Mouse (Mus musculus) hindbrain, embryonic 16.5 days (tissue): Measurements from ENCODE around the gene Pter. TPM values are rescaled to one million over a fixed set of nuclear protein-coding genes. Genes with fewer than 3 reads are reported as not detected.
A peak's percentile ranks its signal among the peaks of the same experiment; 100 is the strongest.

Experiments
- ATAC-seq: fragments of 200-750 bp; cut with Nextera tagmentation; 2 replicates; pipeline ENCODE4 v1.8.0; 2017; ENCODE audit warnings: moderate TSS enrichment, moderate library complexity
- H3K27ac ChIP-seq: fragments of 300-500 bp; sonication (generic); 2 replicates; pipeline ENCODE4 v1.5.1; 2014; ENCODE audit warnings: low read depth, mild to moderate bottlenecking, control low read depth, low read length, moderate library complexity
- H3K27me3 ChIP-seq: fragments of 300-500 bp; sonication (generic); replicated peaks from 2 replicates; pipeline ENCODE4 v1.6.1; 2014; ENCODE audit warnings: low read length; ENCODE audit not compliant: control insufficient read depth, insufficient read depth
- H3K36me3 ChIP-seq: fragments of 300-500 bp; sonication (generic); 2 replicates; pipeline ENCODE4 v1.6.1; 2014; ENCODE audit warnings: mild to moderate bottlenecking, low read length, moderate library complexity, mixed read lengths; ENCODE audit not compliant: control insufficient read depth, insufficient read depth
- H3K4me1 ChIP-seq: fragments of 300-500 bp; sonication (generic); 2 replicates; pipeline ENCODE4 v1.6.1; 2014; ENCODE audit warnings: low read depth, low read length; ENCODE audit not compliant: control insufficient read depth, insufficient read depth
- H3K4me2 ChIP-seq: fragments of 300-500 bp; sonication (generic); 2 replicates; pipeline ENCODE4 v1.6.1; 2014; ENCODE audit warnings: mild to moderate bottlenecking, low read length, control low read depth, moderate library complexity
- H3K4me3 ChIP-seq: fragments of 300-500 bp; sonication (generic); 2 replicates; pipeline ENCODE4 v1.5.1; 2014; ENCODE audit warnings: mild to moderate bottlenecking, low read length, control low read depth, moderate library complexity
- H3K9ac ChIP-seq: fragments of 300-500 bp; sonication (generic); 2 replicates; pipeline ENCODE4 v1.6.1; 2014; ENCODE audit warnings: low read depth, mild to moderate bottlenecking, control low read depth, low read length, moderate library complexity
- H3K9me3 ChIP-seq: fragments of 300-500 bp; sonication (generic); 2 replicates; pipeline ENCODE4 v1.6.1; 2014; ENCODE audit warnings: mild to moderate bottlenecking, low read length, moderate library complexity; ENCODE audit not compliant: control insufficient read depth
- WGBS: fragments of 180-500 bp; shearing (Covaris S2); extraction: QIAGEN DNeasy Blood & Tissue Kit; methylation state at CpG from one replicate; pipeline ENCODE4 v1.1.7; 2014; 5-methylcytosine and 5-hydroxymethylcytosine counted together
- polyA plus RNA-seq: library from polyadenylated mRNA; unstranded; fragments of >200 nt; fragmentation: Nextera tagmentation; extraction: Ambion mirVana; gene quantifications from 2 replicates; pipeline ENCODE4 v1.2.1, GENCODE M21; 2015

The Pter gene
- polyA plus RNA-seq, 1 experiment from 2014 or later: 8.0 TPM

DNA sequence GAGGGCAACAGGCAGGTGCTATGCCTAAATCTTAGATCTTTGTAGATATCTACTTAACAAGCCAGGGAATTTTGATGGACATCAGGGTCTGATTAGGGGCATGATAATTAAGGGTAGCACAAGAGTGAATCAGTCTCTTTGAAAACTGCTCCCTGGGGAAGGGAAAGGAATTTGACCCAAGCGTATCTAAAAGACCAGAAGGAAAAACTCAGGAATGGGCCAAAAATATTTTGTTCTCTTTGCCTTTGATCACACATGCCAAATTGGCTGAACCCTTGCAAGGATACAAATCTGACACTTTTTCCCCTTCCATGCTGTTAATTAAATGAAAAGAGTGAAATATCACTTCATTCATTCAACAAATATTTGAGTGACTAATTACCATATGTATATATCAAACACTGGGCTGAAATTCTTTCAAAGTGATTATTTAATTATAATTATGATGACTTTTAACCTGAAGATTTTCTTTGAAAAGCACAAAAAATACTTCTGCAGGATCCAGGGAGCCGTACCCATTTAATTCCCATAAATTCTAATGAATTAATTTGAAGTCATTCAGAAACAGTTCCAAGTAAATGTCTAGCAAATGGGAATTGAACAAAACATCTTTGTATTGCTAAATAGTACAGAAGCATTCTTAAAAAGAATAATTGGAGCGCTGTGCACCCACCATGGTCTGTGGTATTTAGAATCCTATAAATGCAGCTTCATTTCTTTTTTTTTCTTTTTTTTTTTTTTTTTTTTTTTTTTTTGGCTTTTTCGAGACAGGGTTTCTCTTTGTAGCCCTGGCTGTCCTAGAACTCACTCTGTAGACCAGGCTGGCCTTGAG, 61.3 kb downstream of the Pter start:
- 60% methylated on average over 4 of the region's 4 CpGs for WGBS
- H3K9me3 ChIP-seq: no peaks in the 10 kb centered on the region
- no peak for ATAC-seq
- no peak overlapping the region for H3K4me2 ChIP-seq
- H3K27me3 ChIP-seq: no peaks in the 10 kb centered on the region
- H3K27ac ChIP-seq: no peak overlapping the region
- no peak overlapping the region for H3K9ac ChIP-seq
- no peak overlapping the region for H3K4me3 ChIP-seq
- H3K4me1 ChIP-seq: no peaks in the 10 kb centered on the region
- H3K36me3 ChIP-seq: no peaks in the 10 kb centered on the region

DNA sequence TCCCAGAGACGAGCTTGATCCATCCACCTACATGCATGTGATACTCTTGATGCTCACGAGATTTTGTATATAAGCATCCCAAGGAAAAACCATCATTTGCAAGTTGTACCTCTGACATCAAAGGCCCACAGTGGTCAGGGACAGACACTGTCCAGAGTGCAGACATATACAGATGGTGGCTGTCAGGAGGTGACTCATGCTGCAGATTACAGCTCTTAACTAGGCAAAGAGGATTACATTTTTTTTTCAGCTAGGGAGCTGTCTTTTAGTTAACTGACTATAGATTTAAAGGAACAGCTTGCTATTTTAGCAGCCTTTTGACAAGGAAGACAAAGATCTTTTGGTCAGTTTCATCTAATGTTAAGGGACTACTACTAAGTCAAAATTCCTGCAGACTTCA, 76.2 kb downstream of the Pter start:
- Histone ChIP-seq H3K9me3 (no peaks in the 10 kb centered on the region), H3K4me2 (no peak overlapping the region), H3K27me3 (no peaks in the 10 kb centered on the region), H3K4me1 (no peaks in the 10 kb centered on the region), H3K9ac (no peak overlapping the region), H3K27ac (no peak overlapping the region), H3K4me3 (no peak overlapping the region), H3K36me3 (no peaks in the 10 kb centered on the region)
- ATAC-seq: no peak
- WGBS: 73% methylated on average over 2 of the region's 2 CpGs

DNA sequence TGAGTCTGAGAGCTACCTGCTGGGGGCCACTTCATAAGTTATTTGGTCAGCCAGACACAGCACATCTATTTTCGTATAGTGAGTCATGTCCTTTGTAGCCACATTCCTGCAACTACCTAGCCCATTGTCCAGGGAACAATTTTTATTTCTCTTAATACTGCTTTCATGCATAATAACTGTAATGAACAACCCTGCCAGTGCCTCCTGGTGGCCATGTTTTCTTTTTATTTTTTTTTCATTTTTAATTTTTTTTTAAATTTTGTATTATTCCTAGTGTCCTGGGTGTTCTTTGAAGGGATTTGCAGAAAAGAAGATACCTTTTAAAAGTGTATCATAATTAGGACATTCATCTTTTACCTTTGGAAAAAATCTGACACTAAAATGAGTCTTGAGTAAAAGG, 84.6 kb downstream of the Pter start:
- H3K27ac ChIP-seq: no peak overlapping the region
- peaks cover 16% of the 10 kb centered on the region for H3K4me1 ChIP-seq
- peak overlapping the region; percentile 12; the same call in 1 of the 2 replicates for H3K4me3 ChIP-seq
- peaks cover 14% of the 10 kb centered on the region for H3K27me3 ChIP-seq
- WGBS: 79% methylated on average over 1 of the region's 1 CpGs
- H3K9ac ChIP-seq: no peak overlapping the region
- H3K4me2 ChIP-seq: no peak overlapping the region
- no peaks in the 10 kb centered on the region for H3K9me3 ChIP-seq
- no peak for ATAC-seq
- no peaks in the 10 kb centered on the region for H3K36me3 ChIP-seq

DNA sequence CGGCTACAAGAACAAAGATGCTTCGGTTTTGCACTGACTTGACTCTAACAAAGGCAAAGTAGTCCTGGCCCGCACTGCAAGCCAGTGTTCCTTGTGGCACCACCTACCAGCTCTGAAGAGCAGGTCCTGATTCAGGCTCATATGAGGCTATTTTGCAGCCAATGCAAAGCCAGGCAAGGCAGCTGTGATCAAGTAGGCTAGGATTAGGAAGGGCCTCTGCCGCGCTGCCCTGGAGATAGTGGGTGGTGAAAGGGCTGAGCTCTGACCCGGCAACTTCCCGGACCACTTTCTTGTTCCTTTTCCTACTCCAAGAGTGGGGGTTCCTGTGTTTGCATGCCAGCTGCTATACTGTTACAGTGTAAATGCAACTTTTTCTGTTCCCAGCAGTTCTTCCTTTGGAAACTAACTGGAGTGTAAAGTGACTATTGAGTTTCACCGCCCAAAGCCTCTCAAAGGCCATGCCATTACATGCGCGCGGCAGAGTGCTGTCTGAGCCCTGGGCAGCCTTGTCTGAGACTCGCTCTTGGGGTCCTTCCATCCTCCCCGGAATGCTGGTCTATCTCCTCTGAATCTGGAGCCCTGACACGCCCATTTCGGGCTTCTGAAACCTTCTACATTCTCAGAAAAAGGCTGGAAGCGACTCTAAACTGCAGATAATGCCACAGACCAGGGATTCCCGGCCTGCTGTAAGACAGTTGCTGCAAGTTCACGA, 85.6 kb downstream of the Pter start:
- no peaks in the 10 kb centered on the region for H3K9me3 ChIP-seq
- 7% methylated on average over 18 of the region's 18 CpGs for WGBS
- H3K27ac ChIP-seq: peak overlapping the region; percentile 42
- H3K4me3 ChIP-seq: peak overlapping the region; percentile 74
- H3K4me1 ChIP-seq: peaks cover 16% of the 10 kb centered on the region
- peak; percentile 31; the same call in 1 of the 2 replicates for ATAC-seq
- peaks cover 14% of the 10 kb centered on the region for H3K27me3 ChIP-seq
- peak overlapping the region; percentile 100 for H3K4me2 ChIP-seq
- peak overlapping the region; percentile 77 for H3K9ac ChIP-seq
- H3K36me3 ChIP-seq: no peaks in the 10 kb centered on the region

DNA sequence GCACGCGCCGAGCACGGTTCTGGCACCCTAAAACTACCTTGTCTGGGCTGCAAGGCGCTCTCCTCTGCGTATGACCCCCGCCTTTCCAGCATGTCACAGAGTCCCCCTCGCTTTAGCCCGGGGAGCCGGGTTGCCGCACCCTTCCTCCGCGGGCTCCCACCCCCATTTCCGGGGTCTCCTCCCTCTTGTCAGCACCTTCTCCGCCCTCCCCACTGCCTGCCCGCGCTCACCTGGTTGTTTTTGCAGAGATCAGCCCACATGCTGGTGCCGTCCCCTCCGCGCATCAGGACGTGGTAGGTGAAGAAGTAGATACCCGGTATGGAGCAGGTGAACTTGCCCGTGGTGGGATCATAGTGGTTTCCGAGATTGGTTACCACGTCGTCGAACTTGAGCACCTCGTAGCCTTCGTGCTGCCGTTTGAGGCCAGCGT, 86.2 kb downstream of the Pter start:
- 1% methylated on average over 31 of the region's 31 CpGs for WGBS

DNA sequence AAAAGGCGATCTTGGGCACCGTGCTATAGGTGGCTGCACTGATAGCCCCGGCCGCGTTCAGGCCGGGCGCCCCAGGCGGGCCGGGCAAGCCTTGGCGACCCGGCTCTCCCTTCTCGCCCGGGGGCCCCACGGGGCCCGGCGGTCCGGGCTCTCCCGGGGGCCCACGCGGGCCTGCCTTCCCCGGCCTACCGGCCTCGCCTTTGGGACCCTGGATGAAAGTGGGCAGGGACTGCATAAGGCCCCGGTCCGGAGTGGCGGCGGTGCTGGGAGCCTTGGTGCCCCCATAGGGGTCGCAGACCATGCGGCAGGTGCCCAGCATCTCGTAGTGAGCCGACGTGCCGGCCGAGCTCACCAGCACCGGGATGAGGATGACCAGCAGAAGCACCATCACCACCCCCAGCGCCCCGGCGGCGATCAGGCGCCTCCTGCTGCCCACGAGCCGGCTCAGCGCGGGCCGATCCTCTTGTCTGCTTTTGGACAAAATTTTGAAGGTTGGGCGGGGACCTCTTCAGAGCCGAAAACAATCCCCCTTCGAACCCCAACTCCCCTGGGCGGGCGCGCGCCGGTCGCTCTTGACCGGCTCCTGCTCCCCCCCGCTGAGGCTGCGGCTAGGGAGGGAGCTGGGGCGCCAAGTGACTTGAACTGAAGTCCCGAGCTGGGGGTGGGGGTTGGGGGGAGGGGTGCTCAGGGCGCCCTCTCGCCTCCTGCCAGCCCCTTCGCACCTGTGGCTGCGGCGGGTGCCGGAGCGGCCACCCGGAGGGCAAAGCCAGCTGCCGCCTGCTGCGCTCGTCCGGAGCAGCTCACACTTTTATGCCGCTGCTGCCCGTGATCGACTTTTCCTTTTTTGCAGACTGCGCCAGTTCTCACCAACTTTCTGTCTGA, 86.9 kb downstream of the Pter start:
- peak overlapping the region; percentile 75 for H3K27ac ChIP-seq
- H3K4me2 ChIP-seq: peak overlapping the region; percentile 100
- WGBS: 0% methylated on average over 58 of the region's 75 CpGs
- H3K4me3 ChIP-seq: peak overlapping the region; percentile 74
- H3K4me1 ChIP-seq: peaks cover 16% of the 10 kb centered on the region
- peaks cover 14% of the 10 kb centered on the region for H3K27me3 ChIP-seq
- H3K9ac ChIP-seq: peak overlapping the region; percentile 77
- no peaks in the 10 kb centered on the region for H3K36me3 ChIP-seq
- peak; percentile 73 for ATAC-seq
- no peaks in the 10 kb centered on the region for H3K9me3 ChIP-seq

More for the DNA sequence above, 86.2 kb downstream of the Pter start:
- Histone ChIP-seq H3K4me2 (peak overlapping the region; percentile 100), H3K9ac (peak overlapping the region; percentile 77), H3K4me3 (peak overlapping the region; percentile 74), H3K9me3 (no peaks in the 10 kb centered on the region), H3K36me3 (no peaks in the 10 kb centered on the region), H3K27ac (peak overlapping the region; percentile 75), H3K27me3 (peaks cover 14% of the 10 kb centered on the region), H3K4me1 (peaks cover 16% of the 10 kb centered on the region)
- peak; percentile 34 for ATAC-seq

DNA sequence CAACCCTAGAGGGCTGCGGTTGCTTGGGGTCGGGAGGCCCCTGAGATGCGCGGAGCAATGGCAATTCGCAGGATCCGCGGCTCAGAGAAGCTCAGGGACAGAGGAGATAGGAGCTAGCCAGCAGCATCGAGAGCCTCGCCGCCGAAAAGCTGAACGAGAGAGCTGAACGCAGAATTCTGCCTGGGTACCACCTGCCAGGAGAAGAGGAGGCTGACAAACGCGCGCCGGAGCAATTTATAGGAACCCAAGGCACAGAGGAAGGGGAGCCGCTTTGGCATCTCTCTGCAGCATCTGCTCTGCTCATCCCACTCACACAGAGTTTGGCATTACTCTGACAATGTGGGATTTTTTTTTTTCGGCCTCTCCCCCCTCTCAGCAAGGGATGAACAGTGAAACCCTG, 87.6 kb downstream of the Pter start, which contains the start of gene C1ql3:
Gene C1ql3, minus strand, starts transcription at position 335 of the 400 bp plus-strand sequence.
- H3K4me2 ChIP-seq: peak within 1 kb of the TSS; percentile 100
- H3K9ac ChIP-seq: peak within 1 kb of the TSS; percentile 77
- peaks cover 16% of the 10 kb centered on the region for H3K4me1 ChIP-seq
- H3K9me3 ChIP-seq: no peaks in the 10 kb centered on the region
- peak; percentile 66 for ATAC-seq
- peak within 1 kb of the TSS; percentile 75 for H3K27ac ChIP-seq
- 1% methylated on average over 19 of the region's 19 CpGs for WGBS
- H3K27me3 ChIP-seq: peaks cover 14% of the 10 kb centered on the region
- peak within 1 kb of the TSS; percentile 74 for H3K4me3 ChIP-seq
- H3K36me3 ChIP-seq: no peaks in the 10 kb centered on the region

DNA sequence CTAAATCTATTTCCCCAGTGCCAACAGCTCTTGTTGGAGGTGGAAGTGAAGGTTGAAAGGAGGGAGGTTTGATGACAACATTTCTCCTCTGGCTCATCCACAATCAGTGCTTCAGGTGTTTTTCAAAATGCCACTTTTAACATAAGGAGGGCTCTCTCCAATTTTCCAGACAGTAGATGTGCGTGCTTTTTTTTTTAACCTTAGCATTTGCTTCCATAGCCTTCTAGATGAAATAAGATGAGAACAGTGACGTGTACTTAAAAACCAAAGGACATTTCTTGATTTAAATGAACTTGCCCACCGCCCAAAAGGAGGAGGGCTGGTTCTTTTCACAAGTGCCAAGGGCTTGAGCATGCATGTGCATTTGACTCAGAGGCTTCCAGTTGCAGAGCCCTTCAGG, 88.1 kb downstream of the Pter start:
- Histone ChIP-seq H3K27me3 (peaks cover 14% of the 10 kb centered on the region), H3K27ac (no peak overlapping the region), H3K4me2 (peak overlapping the region; percentile 100), H3K4me3 (peak overlapping the region; percentile 74), H3K9me3 (no peaks in the 10 kb centered on the region), H3K36me3 (no peaks in the 10 kb centered on the region), H3K4me1 (peaks cover 16% of the 10 kb centered on the region), H3K9ac (peak overlapping the region; percentile 17; the same call in 1 of the 2 replicates)
- WGBS: 41% methylated on average over 3 of the region's 3 CpGs
- ATAC-seq: no peak
